Mouse (Mus musculus): Measurements from ENCODE around the gene Ddx39b.

Gene Ddx39b

GRCm38 (mm10) chr17:35241305-35242014 lies at the start of gene Ddx39b:
Gene Ddx39b, plus strand, starts transcription at chr17:35241746.
- DNase-seq (ENCODE audit: low read depth, low spot score), result peak; percentile 96

GRCm38 (mm10) chr17:35192924-35193323 lies 48.6 kb upstream of the Ddx39b start:
- DNase-seq (ENCODE audit: low read depth, low spot score), result no peak

GRCm38 (mm10) chr17:35193881-35194843 lies 47.4 kb upstream of the Ddx39b start, which contains the start of gene Ltb:
Gene Ltb, plus strand, starts transcription at chr17:35194439.
- DNase-seq (ENCODE audit: low read depth, low spot score), result no peak

GRCm38 (mm10) chr17:35194844-35195630 lies 46.5 kb upstream of the Ddx39b start:
- no peak for DNase-seq (ENCODE audit: low read depth, low spot score)

GRCm38 (mm10) chr17:35195631-35196320 lies 45.8 kb upstream of the Ddx39b start:
- peak; percentile 51 for DNase-seq (ENCODE audit: low read depth, low spot score)

- no peak for DNase-seq (ENCODE audit: low read depth, low spot score)
These were observed 45.3 kb upstream of the Ddx39b start for GRCm38 (mm10) chr17:35196321-35196641.

- no peak for DNase-seq (ENCODE audit: low read depth, low spot score)
These were observed 44.4 kb upstream of the Ddx39b start for GRCm38 (mm10) chr17:35197126-35197525.

- no peak for DNase-seq (ENCODE audit: low read depth, low spot score)
These were observed 43.5 kb upstream of the Ddx39b start for GRCm38 (mm10) chr17:35198029-35198428.

GRCm38 (mm10) chr17:35198946-35199345 lies 42.6 kb upstream of the Ddx39b start:
- DNase-seq (ENCODE audit: low read depth, low spot score), result no peak

- peak; percentile 43 for DNase-seq (ENCODE audit: low read depth, low spot score)
These were observed 41.1 kb upstream of the Ddx39b start for GRCm38 (mm10) chr17:35200398-35200797.

GRCm38 (mm10) chr17:35201128-35201527 lies 40.4 kb upstream of the Ddx39b start:
- DNase-seq (ENCODE audit: low read depth, low spot score), result no peak

- peak; percentile 63 for DNase-seq (ENCODE audit: low read depth, low spot score)
These were observed 39.8 kb upstream of the Ddx39b start, which contains the start of gene Tnf for GRCm38 (mm10) chr17:35201787-35202186. Gene Tnf, minus strand, starts transcription at chr17:35202007.

- no peak for DNase-seq (ENCODE audit: low read depth, low spot score)
These were observed 39.1 kb upstream of the Ddx39b start for GRCm38 (mm10) chr17:35202442-35202841.

- DNase-seq (ENCODE audit: low read depth, low spot score), result no peak
These were observed 36.8 kb upstream of the Ddx39b start, which contains the start of gene Lta for GRCm38 (mm10) chr17:35204494-35205379. Gene Lta, minus strand, starts transcription at chr17:35205351.

GRCm38 (mm10) chr17:35205380-35205769 lies 36.2 kb upstream of the Ddx39b start:
- DNase-seq (ENCODE audit: low read depth, low spot score), result no peak

- DNase-seq (ENCODE audit: low read depth, low spot score), result no peak
These were observed 31.6 kb upstream of the Ddx39b start for GRCm38 (mm10) chr17:35209785-35210535.

- DNase-seq (ENCODE audit: low read depth, low spot score), result no peak
These were observed 31.0 kb upstream of the Ddx39b start for GRCm38 (mm10) chr17:35210593-35210992.

GRCm38 (mm10) chr17:35213071-35213470 lies 28.5 kb upstream of the Ddx39b start:
- no peak for DNase-seq (ENCODE audit: low read depth, low spot score)

- no peak for DNase-seq (ENCODE audit: low read depth, low spot score)
These were observed 22.9 kb upstream of the Ddx39b start for GRCm38 (mm10) chr17:35218516-35219193.

Data from skeletal muscle tissue, adult 2 months (tissue).